Mouse (Mus musculus): ENCODE measurements around the gene Canx. TPM values are rescaled to one million over a fixed set of nuclear protein-coding genes. Genes with fewer than 3 reads are reported as not detected.

Gene Canx
- polyA plus RNA-seq, 1 experiment from 2014 or later, result 731 TPM

- Histone ChIP-seq H3K27ac (peak overlapping the region; percentile 3; the same call in 1 of the 2 replicates), H3K79me2 (ENCODE audit: inconsistent target) (no peaks in the 10 kb centered on the region), H3K36me3 (ENCODE audit: inconsistent target) (no peaks in the 10 kb centered on the region), H3K4me3 (ENCODE audit: inconsistent target) (no peak overlapping the region)
- whole genome bisulfite sequencing (ENCODE audit: missing documents), result 98% methylated on average over 3 of the region's 3 CpGs
Measured at GRCm38 (mm10) chr11:50354851-50355250, 29.4 kb upstream of the Canx start.

- H3K27ac ChIP-seq, result peak within 1 kb of the TSS; percentile 3; the same call in 1 of the 2 replicates
- no peaks in the 10 kb centered on the region for H3K79me2 ChIP-seq (ENCODE audit: inconsistent target)
Measured at GRCm38 (mm10) chr11:50354162-50354561, 28.7 kb upstream of the Canx start, which contains the start of gene Cby3. TSS of gene Cby3 (plus strand) at chr11:50354462.

GRCm38 (mm10) chr11:50352177-50352576, 26.7 kb upstream of the Canx start:
- Histone ChIP-seq H3K4me3 (ENCODE audit: inconsistent target) (no peak overlapping the region), H3K79me2 (ENCODE audit: inconsistent target) (no peaks in the 10 kb centered on the region), H3K36me3 (ENCODE audit: inconsistent target) (no peaks in the 10 kb centered on the region), H3K27ac (no peak overlapping the region)
- 88% methylated on average over 2 of the region's 2 CpGs for WGBS (ENCODE audit: missing documents)

More at GRCm38 (mm10) chr11:50354162-50354561, 28.7 kb upstream of the Canx start, which contains the start of gene Cby3:
- no peak within 1 kb of the TSS for H3K4me3 ChIP-seq (ENCODE audit: inconsistent target)
- no peaks in the 10 kb centered on the region for H3K36me3 ChIP-seq (ENCODE audit: inconsistent target)

GRCm38 (mm10) chr11:50346256-50347032, 21.0 kb upstream of the Canx start:
- H3K79me2 ChIP-seq (ENCODE audit: inconsistent target), result no peaks in the 10 kb centered on the region
- no peak overlapping the region for H3K4me3 ChIP-seq (ENCODE audit: inconsistent target)
- 78% methylated on average over 9 of the region's 9 CpGs for WGBS (ENCODE audit: missing documents)
- no peaks in the 10 kb centered on the region for H3K36me3 ChIP-seq (ENCODE audit: inconsistent target)
- no peak overlapping the region for H3K27ac ChIP-seq

- Histone ChIP-seq H3K4me3 (ENCODE audit: inconsistent target) (no peak overlapping the region), H3K79me2 (ENCODE audit: inconsistent target) (no peaks in the 10 kb centered on the region), H3K36me3 (ENCODE audit: inconsistent target) (no peaks in the 10 kb centered on the region), H3K27ac (no peak overlapping the region)
- 58% methylated on average over 4 of the region's 4 CpGs for WGBS (ENCODE audit: missing documents)
Measured at GRCm38 (mm10) chr11:50345486-50345885, 20.0 kb upstream of the Canx start.

- no peaks in the 10 kb centered on the region for H3K79me2 ChIP-seq (ENCODE audit: inconsistent target)
- WGBS (ENCODE audit: missing documents), result 79% methylated on average over 4 of the region's 4 CpGs
- H3K27ac ChIP-seq, result no peak overlapping the region
- no peaks in the 10 kb centered on the region for H3K36me3 ChIP-seq (ENCODE audit: inconsistent target)
- no peak overlapping the region for H3K4me3 ChIP-seq (ENCODE audit: inconsistent target)
Measured at GRCm38 (mm10) chr11:50336891-50337290, 11.4 kb upstream of the Canx start.

- no peaks in the 10 kb centered on the region for H3K36me3 ChIP-seq (ENCODE audit: inconsistent target)
- no peak overlapping the region for H3K27ac ChIP-seq
- H3K79me2 ChIP-seq (ENCODE audit: inconsistent target), result no peaks in the 10 kb centered on the region
- 86% methylated on average over 1 of the region's 1 CpGs for WGBS (ENCODE audit: missing documents)
- H3K4me3 ChIP-seq (ENCODE audit: inconsistent target), result no peak overlapping the region
Measured at GRCm38 (mm10) chr11:50336126-50336525, 10.7 kb upstream of the Canx start.

- H3K27ac ChIP-seq, result no peak overlapping the region
- no peaks in the 10 kb centered on the region for H3K36me3 ChIP-seq (ENCODE audit: inconsistent target)
- H3K79me2 ChIP-seq (ENCODE audit: inconsistent target), result no peaks in the 10 kb centered on the region
- H3K4me3 ChIP-seq (ENCODE audit: inconsistent target), result no peak overlapping the region
- 97% methylated on average over 3 of the region's 3 CpGs for WGBS (ENCODE audit: missing documents)
Measured at GRCm38 (mm10) chr11:50333181-50333580, 7.7 kb upstream of the Canx start.

- Histone ChIP-seq H3K79me2 (ENCODE audit: inconsistent target) (peaks cover 9% of the 10 kb centered on the region), H3K4me3 (ENCODE audit: inconsistent target) (no peak overlapping the region), H3K36me3 (ENCODE audit: inconsistent target) (no peaks in the 10 kb centered on the region), H3K27ac (no peak overlapping the region)
- 100% methylated on average over 1 of the region's 1 CpGs for WGBS (ENCODE audit: missing documents)
Measured at GRCm38 (mm10) chr11:50329378-50329777, 3.9 kb upstream of the Canx start.

- Histone ChIP-seq H3K27ac (no peak overlapping the region), H3K79me2 (ENCODE audit: inconsistent target) (peaks cover 21% of the 10 kb centered on the region), H3K4me3 (ENCODE audit: inconsistent target) (no peak overlapping the region), H3K36me3 (ENCODE audit: inconsistent target) (no peaks in the 10 kb centered on the region)
- 55% methylated on average over 3 of the region's 3 CpGs for WGBS (ENCODE audit: missing documents)
Measured at GRCm38 (mm10) chr11:50328075-50328625, 2.7 kb upstream of the Canx start.

GRCm38 (mm10) chr11:50326302-50326966, 961 bp upstream of the Canx start:
- WGBS (ENCODE audit: missing documents), result 2% methylated on average over 7 of the region's 7 CpGs
- Histone ChIP-seq H3K27ac (peak overlapping the region; percentile 82), H3K36me3 (ENCODE audit: inconsistent target) (no peaks in the 10 kb centered on the region), H3K79me2 (ENCODE audit: inconsistent target) (peaks cover 38% of the 10 kb centered on the region), H3K4me3 (ENCODE audit: inconsistent target) (peak overlapping the region; percentile 70)

GRCm38 (mm10) chr11:50324751-50325471, 562 bp downstream of the Canx start:
- 1% methylated on average over 34 of the region's 34 CpGs for WGBS (ENCODE audit: missing documents)
- H3K79me2 ChIP-seq (ENCODE audit: inconsistent target), result peaks cover 53% of the 10 kb centered on the region
- H3K27ac ChIP-seq, result peak overlapping the region; percentile 67
- H3K4me3 ChIP-seq (ENCODE audit: inconsistent target), result peak overlapping the region; percentile 84
- H3K36me3 ChIP-seq (ENCODE audit: inconsistent target), result no peaks in the 10 kb centered on the region

- peaks cover 64% of the 10 kb centered on the region for H3K79me2 ChIP-seq (ENCODE audit: inconsistent target)
- H3K36me3 ChIP-seq (ENCODE audit: inconsistent target), result no peaks in the 10 kb centered on the region
- H3K4me3 ChIP-seq (ENCODE audit: inconsistent target), result peak overlapping the region; percentile 84
- H3K27ac ChIP-seq, result no peak overlapping the region
- 17% methylated on average over 1 of the region's 1 CpGs for WGBS (ENCODE audit: missing documents)
Measured at GRCm38 (mm10) chr11:50323843-50324242, 1.6 kb downstream of the Canx start.

GRCm38 (mm10) chr11:50322345-50322744, 3.1 kb downstream of the Canx start:
- Histone ChIP-seq H3K36me3 (ENCODE audit: inconsistent target) (no peaks in the 10 kb centered on the region), H3K4me3 (ENCODE audit: inconsistent target) (no peak overlapping the region), H3K27ac (no peak overlapping the region), H3K79me2 (ENCODE audit: inconsistent target) (peaks cover 79% of the 10 kb centered on the region)
